Mouse (Mus musculus): ENCODE results near the gene Slc17a7.

Gene Slc17a7

GRCm38 (mm10) chr7:45154993-45155514 is 8.7 kb upstream of the Slc17a7 start:
- peak; percentile 66 to 70 for DNase-seq

- no peak for DNase-seq
These were observed 8.2 kb upstream of the Slc17a7 start for GRCm38 (mm10) chr7:45155590-45155989.

- no peak for DNase-seq
These were observed 7.5 kb upstream of the Slc17a7 start for GRCm38 (mm10) chr7:45156206-45156605.

- no peak for DNase-seq
These were observed 6.3 kb upstream of the Slc17a7 start for GRCm38 (mm10) chr7:45157459-45157858.

- peak in 1 of 2 experiments; percentile 18 for DNase-seq
These were observed 4.8 kb upstream of the Slc17a7 start for GRCm38 (mm10) chr7:45158991-45159390.

GRCm38 (mm10) chr7:45160316-45160800 is 3.4 kb upstream of the Slc17a7 start:
- no peak for DNase-seq

- DNase-seq, result peak in 1 of 2 experiments; percentile 15
These were observed 2.9 kb upstream of the Slc17a7 start for GRCm38 (mm10) chr7:45160866-45161265.

GRCm38 (mm10) chr7:45161612-45162473 is 1.9 kb upstream of the Slc17a7 start:
- DNase-seq, result peak; percentile 97 to 99

- DNase-seq, result peak in 1 of 2 experiments; percentile 61
These were observed 1.2 kb upstream of the Slc17a7 start for GRCm38 (mm10) chr7:45162551-45162950.

GRCm38 (mm10) chr7:45162996-45163615 is 643 bp upstream of the Slc17a7 start:
- peak in 1 of 2 experiments; percentile 39 for DNase-seq

- DNase-seq, result peak; percentile 69
These were observed 1.1 kb downstream of the Slc17a7 start for GRCm38 (mm10) chr7:45164833-45165232.

GRCm38 (mm10) chr7:45165701-45166100 is 2.0 kb downstream of the Slc17a7 start:
- DNase-seq, result peak in 1 of 2 experiments; percentile 50

GRCm38 (mm10) chr7:45166950-45167401 is 3.2 kb downstream of the Slc17a7 start:
- DNase-seq, result peak; percentile 71 to 72

- DNase-seq, result peak; percentile 80 to 84
These were observed 4.2 kb downstream of the Slc17a7 start for GRCm38 (mm10) chr7:45167761-45168445.

- DNase-seq, result peak; percentile 66 to 69
These were observed 4.9 kb downstream of the Slc17a7 start for GRCm38 (mm10) chr7:45168656-45169055.

GRCm38 (mm10) chr7:45169495-45169894 is 5.7 kb downstream of the Slc17a7 start:
- DNase-seq, result peak; percentile 71 to 79

- peak; percentile 38 to 61 for DNase-seq
These were observed 9.2 kb downstream of the Slc17a7 start for GRCm38 (mm10) chr7:45172974-45173373.

- peak in 1 of 2 experiments; percentile 36 for DNase-seq
These were observed 10.0 kb downstream of the Slc17a7 start for GRCm38 (mm10) chr7:45173772-45174171.

GRCm38 (mm10) chr7:45174567-45175280 is 11.0 kb downstream of the Slc17a7 start:
- peak in 1 of 2 experiments; percentile 23 for DNase-seq

GRCm38 (mm10) chr7:45175398-45175797 is 11.6 kb downstream of the Slc17a7 start:
- no peak for DNase-seq

- DNase-seq, result peak in 1 of 2 experiments; percentile 12
These were observed 12.2 kb downstream of the Slc17a7 start for GRCm38 (mm10) chr7:45175929-45176328.

- peak in 1 of 2 experiments; percentile 28 for DNase-seq
These were observed 12.6 kb downstream of the Slc17a7 start for GRCm38 (mm10) chr7:45176356-45176755.

Measured in cerebellum, adult 18-20 months (tissue).